9 mouse cellular contexts compared by ENCODE assay signal in genomic region chr13:51566371-51567077, GRCm38 (mm10). TPM values are rescaled to one million over a fixed set of nuclear protein-coding genes. Genes with fewer than 3 reads are reported as not detected.
A peak's percentile ranks its signal among the peaks of the same experiment; 100 is the strongest.
DNase-seq lines count a peak whose midpoint lies in the region; ATAC-seq and TF ChIP-seq lines count a peak whose summit lies in the region.
"Had no signal": no experiment of that assay in that cellular context is flagged by ENCODE, and none has a peak within 500 bp of the region (broad histone marks: within the 10 kb centered on the region; RNA-seq: fewer than 3 reads in every experiment).

No protein-coding gene starts in this region.

- H3K4me3 ChIP-seq in lung, embryonic 16.5 days (ENCODE audit: low read length) = peak overlapping the region; percentile 50
- H3K4me3 ChIP-seq in limb, embryonic 15.5 days = peak overlapping the region; percentile 47
- H3K4me3 ChIP-seq in stomach, postnatal 0 days (ENCODE audit: low read depth, low read length) = peak overlapping the region; percentile 48

- TF ChIP-seq EP300 in stomach, postnatal 0 days (optimal IDR thresholded peaks at IDR 0.05) = no peak

- H3K27ac ChIP-seq in lung, embryonic 16.5 days (ENCODE audit: low read length) = no peak overlapping the region
- no peak overlapping the region for H3K27ac ChIP-seq in limb, embryonic 15.5 days
- no peak overlapping the region for H3K27ac ChIP-seq in stomach, postnatal 0 days (replicated peaks)
- H3K27ac ChIP-seq: macrophage had no signal

- no peak for ATAC-seq in lung, embryonic 16.5 days (ENCODE audit: low read depth)
- no peak for ATAC-seq in limb, embryonic 15.5 days (ENCODE audit: insufficient number of reproducible peaks, low FRiP score, low TSS enrichment, low read depth)
- no peak for ATAC-seq in stomach, postnatal 0 days (ENCODE audit: low FRiP score, low TSS enrichment)

- H3K4me1 ChIP-seq in lung, embryonic 16.5 days (replicated peaks; ENCODE audit: control insufficient read depth, insufficient read depth, low read length) = peaks cover 27% of the 10 kb centered on the region
- peaks cover 34% of the 10 kb centered on the region for H3K4me1 ChIP-seq in limb, embryonic 15.5 days
- no peaks in the 10 kb centered on the region; the same call in 1 of the 2 replicates for H3K4me1 ChIP-seq in stomach, postnatal 0 days (replicated peaks; ENCODE audit: control insufficient read depth, insufficient read depth)

- DNase-seq in cerebellum, adult 18-20 months = peak; percentile 4 to 21
- no peak for DNase-seq in cerebellum, adult 11-12 months
- no peak for DNase-seq in lung, adult 18-20 months
- no peak for DNase-seq in stomach, postnatal 0 days (ENCODE audit: low spot score)
- no peak for DNase-seq in ovary, postnatal 10 days (ENCODE audit: low spot score)
- DNase-seq in adrenal gland, postnatal 10 days = no peak

- H3K4me2 ChIP-seq in lung, embryonic 16.5 days (ENCODE audit: low read depth, low read length) = peak overlapping the region; percentile 82
- H3K4me2 ChIP-seq in limb, embryonic 15.5 days = peak overlapping the region; percentile 93
- peak overlapping the region; percentile 75 for H3K4me2 ChIP-seq in stomach, postnatal 0 days (replicated peaks; ENCODE audit: low read depth)

- no peaks in the 10 kb centered on the region for H3K9me3 ChIP-seq in lung, embryonic 16.5 days (ENCODE audit: control insufficient read depth, low read length)
- H3K9me3 ChIP-seq in limb, embryonic 15.5 days = no peaks in the 10 kb centered on the region
- H3K9me3 ChIP-seq in stomach, postnatal 0 days (ENCODE audit: control insufficient read depth, low read length) = no peaks in the 10 kb centered on the region

- TF ChIP-seq CTCF in stomach, postnatal 0 days (IDR thresholded peaks at IDR 0.05; ENCODE audit: low read depth) = no peak

- 9% methylated on average over 22 of the region's 22 CpGs for WGBS in lung, embryonic 16.5 days
- WGBS in limb, embryonic 15.5 days = 10% methylated on average over 22 of the region's 22 CpGs
- 16% methylated on average over 22 of the region's 22 CpGs for WGBS in stomach, postnatal 0 days

- peak overlapping the region; percentile 50; the same call in 1 of the 2 replicates for H3K9ac ChIP-seq in lung, embryonic 16.5 days (ENCODE audit: low read length)
- H3K9ac ChIP-seq in limb, embryonic 15.5 days = peak overlapping the region; percentile 31
- H3K9ac ChIP-seq in stomach, postnatal 0 days (ENCODE audit: low read length) = peak overlapping the region; percentile 52; the same call in 1 of the 2 replicates

- no peaks in the 10 kb centered on the region for H3K36me3 ChIP-seq in lung, embryonic 16.5 days (ENCODE audit: control insufficient read depth, insufficient read depth, low read length)
- H3K36me3 ChIP-seq in limb, embryonic 15.5 days = no peaks in the 10 kb centered on the region
- H3K36me3 ChIP-seq in stomach, postnatal 0 days (ENCODE audit: control insufficient read depth, insufficient read depth, low read length) = no peaks in the 10 kb centered on the region

- H3K27me3 ChIP-seq in lung, embryonic 16.5 days (ENCODE audit: control insufficient read depth, insufficient read depth, low read depth, low read length) = peaks cover 53% of the 10 kb centered on the region
- peaks cover 66% of the 10 kb centered on the region for H3K27me3 ChIP-seq in limb, embryonic 15.5 days
- peaks cover 6% of the 10 kb centered on the region; the same call in 1 of the 2 replicates for H3K27me3 ChIP-seq in stomach, postnatal 0 days (ENCODE audit: control insufficient read depth, insufficient read depth, low read length)

RNA-seq across cellular contexts. Expression of gene Shc3, which starts 2.7 kb away (rescaled TPM):
- not detected in 2 replicates for polyA plus RNA-seq in lung, embryonic 16.5 days (2015; fragmentation: Nextera tagmentation; extraction: Ambion mirVana)
- 0.45 and 0.90 TPM in 2 replicates for polyA plus RNA-seq in limb, embryonic 15.5 days (2015; fragmentation: Nextera tagmentation; extraction: Ambion mirVana)
- polyA plus RNA-seq in stomach, postnatal 0 days (2015; fragmentation: Nextera tagmentation; extraction: Ambion mirVana) = 0.28 and 0.31 TPM in 2 replicates
- 1 to 10 TPM; 1.4 to 4.5 TPM for total RNA-seq in adrenal gland, postnatal 10 days (2021)
- polyA plus RNA-seq: macrophage had no signal

Comparison
In these comparisons a context has a peak if more than half of its experiments do, and no peak if none do; other contexts are left out.
1. DNase-seq: peak in cerebellum, adult 18-20 months (2 of 2); none in cerebellum, adult 11-12 months (single experiment), lung, adult 18-20 months (0 of 2), stomach, postnatal 0 days (single experiment), ovary, postnatal 10 days (single experiment) and adrenal gland, postnatal 10 days (single experiment).
2. Peak in every context shown above with its lines, with median percentiles within 50 percentile points of each other: H3K4me2 ChIP-seq, H3K4me3 ChIP-seq and H3K9ac ChIP-seq.